Mouse (Mus musculus) myocyte (in vitro differentiated cells): Measurements from ENCODE around the gene Hsf2bp. TPM values are rescaled to one million over a fixed set of nuclear protein-coding genes. Genes with fewer than 3 reads are reported as not detected.

Experiments
- H3K27me3 ChIP-seq: one replicate; pipeline ENCODE4 v1.6.1; 2011; ENCODE audit not compliant: control insufficient read depth, insufficient read depth, insufficient read length
- H3K36me3 ChIP-seq: one replicate; pipeline ENCODE4 v1.6.1; 2011; ENCODE audit not compliant: control insufficient read depth, insufficient read depth
- H3K4me2 ChIP-seq: one replicate; pipeline ENCODE4 v1.6.1; 2011; ENCODE audit warnings: low read depth, control low read depth
- H3K4me3 ChIP-seq: one replicate; pipeline ENCODE4 v1.5.1; 2011; ENCODE audit warnings: mild to moderate bottlenecking, control low read depth, moderate library complexity
- H3K79me2 ChIP-seq: one replicate; pipeline ENCODE4 v1.6.1; 2011; ENCODE audit not compliant: control insufficient read depth, insufficient read depth
- H3ac ChIP-seq: one replicate; pipeline ENCODE4 v1.6.1; 2011; ENCODE audit not compliant: control insufficient read depth, insufficient read length
- CEBPB ChIP-seq: IDR thresholded peaks from 2 replicates; pipeline ENCODE4 v1.6.1; 2011; ENCODE audit warnings: mild to moderate bottlenecking, moderate library complexity; ENCODE audit not compliant: poor library complexity, insufficient read depth, severe bottlenecking
- E2F4 ChIP-seq: IDR thresholded peaks from one replicate; pipeline ENCODE4 v1.6.1; 2011; ENCODE audit warnings: mild to moderate bottlenecking, control low read depth, moderate library complexity; ENCODE audit not compliant: insufficient read depth
- MAX ChIP-seq: IDR thresholded peaks from one replicate; pipeline ENCODE4 v1.6.1; 2011; ENCODE audit warnings: low read depth, mild to moderate bottlenecking, control low read depth
- MYOD1 ChIP-seq, 3 experiments: IDR thresholded peaks; one replicate each; pipeline ENCODE4 v1.6.1; 2011; ENCODE audit warnings: control low read depth in 2 of 3, low read depth in 2 of 3, mild to moderate bottlenecking in 2 of 3, moderate library complexity in 1 of 3; ENCODE audit not compliant: insufficient read length in 2 of 3, control insufficient read depth in 1 of 3
- MYOG ChIP-seq, 3 experiments: IDR thresholded peaks; one replicate each; pipeline ENCODE4 v1.6.1; 2011; ENCODE audit warnings: control low read depth in 2 of 3, low read depth in 2 of 3, mild to moderate bottlenecking in 2 of 3; ENCODE audit not compliant: insufficient read length in 2 of 3, control insufficient read depth in 1 of 3, insufficient read depth in 1 of 3
- POLR2A ChIP-seq: IDR thresholded peaks from one replicate; pipeline ENCODE4 v1.6.1; 2011; ENCODE audit warnings: low read depth, mild to moderate bottlenecking, control low read depth, moderate library complexity; ENCODE audit not compliant: insufficient read length
- POLR2AphosphoS2 ChIP-seq: IDR thresholded peaks from one replicate; pipeline ENCODE4 v1.6.1; 2011; ENCODE audit warnings: low read depth, control low read depth; ENCODE audit not compliant: insufficient read length
- REST ChIP-seq: IDR thresholded peaks from one replicate; pipeline ENCODE4 v1.6.1; 2011; ENCODE audit warnings: mild to moderate bottlenecking, control low read depth, moderate library complexity; ENCODE audit not compliant: insufficient read depth, insufficient read length
- SRF ChIP-seq: IDR thresholded peaks from one replicate; pipeline ENCODE4 v1.6.1; 2011; ENCODE audit warnings: low read depth; ENCODE audit not compliant: control insufficient read depth, insufficient read length
- TCF12 ChIP-seq: IDR thresholded peaks from one replicate; pipeline ENCODE4 v1.6.1; 2011; ENCODE audit warnings: mild to moderate bottlenecking, control low read depth; ENCODE audit not compliant: poor library complexity, insufficient read depth, severe bottlenecking
- TCF3 ChIP-seq: IDR thresholded peaks from one replicate; pipeline ENCODE4 v1.6.1; 2011; ENCODE audit warnings: low read depth, control low read depth; ENCODE audit not compliant: insufficient read length
- USF1 ChIP-seq: IDR thresholded peaks from one replicate; pipeline ENCODE4 v1.6.1; 2011; ENCODE audit warnings: low read depth, mild to moderate bottlenecking, control low read depth, moderate library complexity
- polyA plus RNA-seq: library from polyadenylated mRNA; unstranded; fragments of >200 nt; fragmentation: generic; extraction: Trizol; gene quantifications from one replicate; pipeline ENCODE4 v1.2.1, GENCODE M21; 2012; ENCODE audit warnings: missing spikeins

Gene Hsf2bp
- polyA plus RNA-seq, 1 experiment = 4.9 TPM

GRCm38 (mm10) chr17:31901461-31902204, 134.5 kb downstream of the Hsf2bp start:
- no peaks in the 10 kb centered on the region for H3K79me2 ChIP-seq
- H3K4me2 ChIP-seq = no peak overlapping the region
- TF ChIP-seq REST (no peak), POLR2A (no peak), MYOD1 (IDR thresholded peaks at IDR 0.05; ENCODE audit: control insufficient read depth in 1 of 3, insufficient read length in 2 of 3, low read depth in 2 of 3) (no peak), SRF (no peak)
- H3K4me3 ChIP-seq = no peak overlapping the region
- no peak overlapping the region for H3ac ChIP-seq
- no peaks in the 10 kb centered on the region for H3K27me3 ChIP-seq
- no peaks in the 10 kb centered on the region for H3K36me3 ChIP-seq

GRCm38 (mm10) chr17:31898941-31899340, 137.2 kb downstream of the Hsf2bp start:
- Histone ChIP-seq H3K36me3 (no peaks in the 10 kb centered on the region), H3ac (no peak overlapping the region), H3K79me2 (no peaks in the 10 kb centered on the region), H3K4me3 (no peak overlapping the region), H3K4me2 (no peak overlapping the region), H3K27me3 (no peaks in the 10 kb centered on the region)
- TF ChIP-seq MAX = no peak

GRCm38 (mm10) chr17:31897186-31897793, 138.9 kb downstream of the Hsf2bp start:
- Histone ChIP-seq H3ac (no peak overlapping the region), H3K36me3 (no peaks in the 10 kb centered on the region), H3K4me3 (no peak overlapping the region), H3K4me2 (peak overlapping the region; percentile 8), H3K79me2 (no peaks in the 10 kb centered on the region), H3K27me3 (no peaks in the 10 kb centered on the region)
- peak in 2 of 3 experiments; percentile 27 to 86 for TF ChIP-seq MYOG (IDR thresholded peaks at IDR 0.05; ENCODE audit: control insufficient read depth in 1 of 3, insufficient read depth in 1 of 3, insufficient read length in 2 of 3, low read depth in 2 of 3)
- no peak for TF ChIP-seq TCF12
- TF ChIP-seq REST = no peak
- peak in 1 of 3 experiments; percentile 70 for TF ChIP-seq MYOD1 (IDR thresholded peaks at IDR 0.05; ENCODE audit: control insufficient read depth in 1 of 3, insufficient read length in 2 of 3, low read depth in 2 of 3)
- TF ChIP-seq MAX = no peak

GRCm38 (mm10) chr17:31896751-31897150, 139.4 kb downstream of the Hsf2bp start:
- no peaks in the 10 kb centered on the region for H3K36me3 ChIP-seq
- H3K27me3 ChIP-seq = no peaks in the 10 kb centered on the region
- TF ChIP-seq REST = no peak
- no peak for TF ChIP-seq E2F4
- no peak for TF ChIP-seq POLR2A
- no peak for TF ChIP-seq POLR2AphosphoS2
- no peak for TF ChIP-seq SRF
- TF ChIP-seq TCF3 = no peak
- TF ChIP-seq MYOD1 (IDR thresholded peaks at IDR 0.05; ENCODE audit: control insufficient read depth in 1 of 3, insufficient read length in 2 of 3, low read depth in 2 of 3) = no peak
- no peak for TF ChIP-seq MAX
- TF ChIP-seq CEBPB = no peak
- no peak for TF ChIP-seq TCF12
- TF ChIP-seq USF1 = no peak
- TF ChIP-seq MYOG (IDR thresholded peaks at IDR 0.05; ENCODE audit: control insufficient read depth in 1 of 3, insufficient read depth in 1 of 3, insufficient read length in 2 of 3, low read depth in 2 of 3) = no peak
- no peak overlapping the region for H3K4me3 ChIP-seq
- no peaks in the 10 kb centered on the region for H3K79me2 ChIP-seq
- no peak overlapping the region for H3ac ChIP-seq
- peak overlapping the region; percentile 8 for H3K4me2 ChIP-seq

- Histone ChIP-seq H3K4me2 (no peak overlapping the region), H3ac (no peak overlapping the region)
- no peak for TF ChIP-seq REST
- TF ChIP-seq TCF12 = no peak
- no peak for TF ChIP-seq TCF3
- no peak for TF ChIP-seq CEBPB
- no peak for TF ChIP-seq USF1
- no peak for TF ChIP-seq POLR2A
- TF ChIP-seq MYOD1 (IDR thresholded peaks at IDR 0.05; ENCODE audit: control insufficient read depth in 1 of 3, insufficient read length in 2 of 3, low read depth in 2 of 3) = no peak
- no peak for TF ChIP-seq E2F4
- TF ChIP-seq MYOG (IDR thresholded peaks at IDR 0.05; ENCODE audit: control insufficient read depth in 1 of 3, insufficient read depth in 1 of 3, insufficient read length in 2 of 3, low read depth in 2 of 3) = no peak
- TF ChIP-seq POLR2AphosphoS2 = no peak
- no peak for TF ChIP-seq SRF
- TF ChIP-seq MAX = no peak
Measured at GRCm38 (mm10) chr17:31896311-31896710, 139.8 kb downstream of the Hsf2bp start.

More at GRCm38 (mm10) chr17:31896311-31896710, 139.8 kb downstream of the Hsf2bp start:
- H3K36me3 ChIP-seq = no peaks in the 10 kb centered on the region
- H3K79me2 ChIP-seq = no peaks in the 10 kb centered on the region
- no peak overlapping the region for H3K4me3 ChIP-seq
- no peaks in the 10 kb centered on the region for H3K27me3 ChIP-seq

Other genes starting within 250 kb of the Hsf2bp start
- 37.1 TPM for gene Sik1, start 180.5 kb downstream of the Hsf2bp start, polyA plus RNA-seq
- 13.1 TPM for gene Rrp1b, start 249 bp downstream of the Hsf2bp start, polyA plus RNA-seq
- 84.6 TPM for gene Notch3, start 130.5 kb upstream of the Hsf2bp start, polyA plus RNA-seq
- gene Ephx3, start 153.2 kb upstream of the Hsf2bp start, polyA plus RNA-seq = 0.12 TPM
- 54.3 TPM for gene Brd4, start 248.4 kb upstream of the Hsf2bp start, polyA plus RNA-seq